Mouse (Mus musculus) cerebellum, adult 9-10 months (tissue): ENCODE measurements around the gene Ostf1.

Source experiments
- DNase-seq: peaks from one replicate; pipeline ENCODE4 v3.0.0; 2022

The Ostf1 gene

DNA sequence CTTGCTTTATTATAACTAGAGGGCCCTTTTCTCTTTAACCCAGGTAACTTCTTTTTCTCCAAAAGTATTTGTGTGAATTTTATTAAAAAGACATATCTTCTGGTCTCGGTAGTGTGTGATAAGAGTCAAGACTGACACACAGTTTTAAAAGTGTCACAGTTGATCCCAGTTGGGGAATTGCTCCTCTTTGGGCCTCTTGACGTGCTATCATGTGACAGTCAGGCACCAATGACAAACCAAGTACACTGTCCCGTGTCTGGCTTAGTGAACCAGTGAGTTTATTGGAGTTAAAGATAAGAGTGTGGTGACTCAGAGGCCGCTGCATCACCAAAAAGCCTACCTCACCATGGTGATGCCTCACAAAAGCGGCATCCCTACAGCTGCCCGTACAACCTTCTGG lies 12.5 kb upstream of the Ostf1 start:
- DNase-seq, result no peak

DNA sequence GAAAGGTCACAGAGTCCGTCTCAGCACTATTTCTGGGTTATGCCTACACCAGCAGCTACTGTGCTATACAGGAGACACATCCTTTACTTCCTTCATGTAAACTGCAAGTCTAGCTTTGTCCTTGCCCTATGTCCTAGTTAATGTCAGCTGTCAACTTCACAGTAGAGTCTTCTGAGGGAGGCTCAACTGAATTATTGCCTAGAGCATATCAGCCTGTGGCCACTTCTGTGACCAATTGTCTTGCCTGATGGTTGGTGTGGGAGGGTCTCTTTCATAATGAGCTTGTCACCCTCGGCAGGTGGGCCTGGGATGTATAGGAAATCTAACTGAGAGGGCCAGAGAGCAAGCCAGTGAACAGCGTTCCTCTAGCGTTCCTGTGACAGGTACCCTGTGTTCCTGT lies 11.8 kb upstream of the Ostf1 start:
- DNase-seq, result no peak

GRCm38 (mm10) chr19:18641001-18641400 lies 9.4 kb upstream of the Ostf1 start:
- DNase-seq, result no peak

DNA sequence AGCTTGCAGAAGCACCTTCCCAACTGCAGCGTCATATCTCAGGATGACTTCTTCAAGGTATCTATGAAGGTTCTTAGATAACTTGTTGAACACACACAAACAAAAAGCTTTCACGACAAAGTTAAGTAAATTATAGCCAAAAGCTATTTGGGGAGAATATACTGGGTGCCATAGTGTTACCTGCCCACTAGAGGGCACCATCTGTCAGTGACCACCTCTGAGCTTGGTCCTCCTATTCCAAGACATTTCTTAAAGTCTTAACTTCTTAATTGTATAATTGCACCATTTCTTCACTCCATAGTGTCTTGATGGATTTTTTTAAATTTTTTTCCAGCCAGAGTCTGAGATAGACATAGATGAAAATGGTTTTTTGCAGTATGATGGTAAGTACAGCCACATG lies 7.9 kb upstream of the Ostf1 start:
- no peak for DNase-seq

GRCm38 (mm10) chr19:18638949-18639348 lies 7.3 kb upstream of the Ostf1 start:
- no peak for DNase-seq

DNA sequence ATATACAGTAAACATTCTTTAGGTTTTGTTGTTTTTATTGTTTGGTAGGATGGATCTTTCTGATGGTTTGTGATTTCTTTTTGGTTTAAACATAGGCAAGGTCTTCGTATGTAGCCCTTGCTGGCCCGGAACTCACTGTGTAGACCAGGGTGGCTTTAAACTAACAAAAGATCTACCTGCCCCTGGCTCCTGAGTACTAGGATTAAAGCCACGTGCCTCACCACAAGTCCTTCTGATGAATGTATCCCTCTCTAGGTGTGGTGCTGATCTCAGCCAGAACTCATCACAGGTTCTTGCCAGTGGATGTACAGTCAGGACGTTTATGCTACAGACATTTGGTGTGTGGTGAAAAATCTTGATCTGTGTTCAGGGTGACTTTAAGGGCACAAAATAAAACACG lies 6.3 kb upstream of the Ostf1 start:
- DNase-seq, result no peak

DNA sequence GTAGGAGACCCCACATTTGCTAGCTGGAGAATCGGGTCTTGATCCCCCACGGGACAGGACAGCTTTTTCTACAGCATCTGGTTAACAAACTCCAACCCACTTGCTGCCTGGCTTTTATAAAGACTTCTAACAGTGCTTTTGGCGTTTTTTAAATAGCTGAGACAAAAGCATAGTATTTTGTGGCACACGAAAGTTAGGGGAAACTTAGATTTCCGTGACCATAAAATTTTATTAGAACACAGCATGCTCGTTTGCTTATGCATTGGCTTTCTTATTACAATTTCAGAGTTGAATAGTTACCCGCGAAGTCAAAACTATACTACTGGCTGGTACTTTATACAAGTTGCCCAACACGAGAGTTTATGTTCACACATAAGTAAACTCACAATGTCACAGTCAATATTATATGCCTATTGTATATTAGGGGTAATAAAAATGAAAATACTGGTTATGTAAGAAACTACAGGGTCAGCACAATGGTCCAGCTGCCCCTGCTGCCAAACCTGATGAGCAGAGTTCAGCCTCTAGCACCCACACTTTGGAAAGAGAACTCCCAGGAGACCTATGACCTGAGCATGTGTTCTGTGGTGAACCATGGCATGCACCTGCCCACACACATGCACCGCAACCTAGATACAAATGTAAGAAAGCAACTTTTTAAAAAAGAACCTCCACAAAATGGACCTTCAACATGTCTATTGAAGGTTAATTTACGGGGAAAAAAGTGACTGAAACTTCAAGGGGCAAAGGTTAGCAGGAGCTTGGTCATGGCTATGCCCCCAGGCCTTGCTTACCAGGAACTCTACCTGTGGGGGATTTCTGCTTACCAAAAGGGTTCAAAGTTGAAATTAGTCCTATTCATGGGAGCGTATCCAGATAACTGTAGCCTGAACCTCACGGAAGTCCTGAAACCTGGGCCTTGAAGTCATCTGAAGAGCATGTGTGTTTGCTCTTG lies 885 bp upstream of the Ostf1 start:
- DNase-seq, result no peak

- no peak for DNase-seq
These were observed 421 bp downstream of the Ostf1 start for GRCm38 (mm10) chr19:18631161-18631643.

- DNase-seq, result no peak
These were observed 1.2 kb downstream of the Ostf1 start for GRCm38 (mm10) chr19:18630221-18631119.

- DNase-seq, result no peak
These were observed 2.0 kb downstream of the Ostf1 start for GRCm38 (mm10) chr19:18629589-18629988.

DNA sequence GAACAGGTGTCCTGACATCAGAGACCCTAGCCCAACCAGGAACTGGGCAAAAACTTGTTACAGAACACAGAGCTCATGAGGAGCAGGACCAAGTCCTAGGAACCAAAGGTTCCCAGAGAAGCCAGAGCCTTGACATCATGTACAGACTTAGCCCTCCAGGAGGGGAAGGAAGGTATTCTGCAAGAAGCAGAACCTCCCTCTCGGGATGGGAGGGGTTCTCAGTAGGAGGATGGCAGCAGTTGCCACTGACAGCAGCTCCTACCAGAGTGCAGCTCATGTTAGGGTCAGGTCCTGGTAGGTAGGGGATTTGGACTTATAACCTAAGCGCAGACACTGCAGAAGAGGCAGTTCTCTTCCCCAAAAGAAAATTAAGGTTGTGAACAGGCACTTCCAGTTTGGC lies 7.7 kb downstream of the Ostf1 start:
- no peak for DNase-seq

DNA sequence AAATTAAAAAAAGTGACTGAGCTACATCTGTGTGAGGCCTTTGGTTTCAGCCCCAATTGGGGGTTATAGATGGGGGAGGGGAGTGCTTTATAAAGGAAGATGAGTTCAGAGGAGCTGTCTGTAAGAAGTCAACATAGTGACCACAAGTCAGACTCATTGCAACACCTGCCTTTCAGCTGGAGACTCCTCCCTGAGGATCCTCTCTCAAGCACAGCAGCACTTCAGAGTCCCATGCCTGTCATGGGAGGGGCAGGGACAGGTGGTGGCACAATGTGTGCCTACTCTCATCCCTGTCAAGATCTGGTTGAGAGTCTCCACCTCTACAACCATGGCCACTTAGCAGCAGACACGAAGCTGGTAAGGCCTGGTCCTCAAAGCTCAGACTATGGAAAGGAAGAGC lies 11.9 kb downstream of the Ostf1 start:
- no peak for DNase-seq

- DNase-seq, result no peak
These were observed 12.6 kb downstream of the Ostf1 start for GRCm38 (mm10) chr19:18619060-18619459.

- no peak for DNase-seq
These were observed 14.1 kb downstream of the Ostf1 start for GRCm38 (mm10) chr19:18617504-18617903.

DNA sequence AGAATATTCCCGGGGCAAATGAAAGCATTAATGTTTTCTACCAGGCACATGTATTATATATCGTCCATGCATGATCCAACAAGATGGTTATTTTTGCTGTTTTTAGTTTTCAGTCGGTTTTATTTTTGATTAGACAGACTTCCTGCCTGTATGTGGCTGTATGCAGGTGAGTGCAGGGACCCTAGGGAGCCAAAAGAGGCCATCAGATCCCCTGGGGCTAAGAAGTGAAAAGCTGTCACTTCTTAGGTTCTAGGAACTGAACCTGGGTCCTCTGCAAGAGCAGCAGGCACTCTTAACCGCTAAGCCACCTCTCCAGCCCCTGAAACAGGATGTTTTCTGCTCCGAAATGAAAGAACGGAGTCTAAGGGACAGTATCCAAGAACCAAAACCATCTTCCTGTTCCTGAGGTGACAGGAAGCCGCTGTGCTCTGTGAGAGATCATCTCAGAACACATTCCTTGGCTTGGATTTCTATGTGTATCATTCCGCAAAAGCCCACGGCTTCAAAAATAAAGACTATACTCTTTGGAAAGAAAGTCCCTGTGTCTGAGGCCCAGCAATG lies 15.9 kb downstream of the Ostf1 start:
- no peak for DNase-seq

DNA sequence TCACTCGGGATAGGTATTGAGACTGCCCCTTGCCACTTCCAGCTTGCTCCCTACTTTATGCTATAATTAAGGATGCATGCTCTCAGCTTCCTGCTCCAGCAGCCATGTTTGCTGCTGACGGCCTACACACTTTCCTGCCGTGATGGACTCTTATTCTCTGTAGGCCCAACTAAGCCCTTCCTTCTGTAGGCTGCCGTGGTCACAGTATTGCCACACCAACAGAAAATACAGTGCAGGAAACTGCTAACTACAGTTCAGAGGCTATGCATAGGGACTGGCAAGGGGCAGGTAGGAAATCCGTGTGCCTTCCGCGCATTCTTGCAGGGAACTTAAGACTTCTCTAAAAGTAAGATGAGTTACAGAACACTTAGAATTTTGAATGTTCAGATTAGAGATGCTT lies 17.3 kb downstream of the Ostf1 start:
- DNase-seq, result no peak

GRCm38 (mm10) chr19:18608975-18609374 lies 22.6 kb downstream of the Ostf1 start:
- DNase-seq, result no peak

DNA sequence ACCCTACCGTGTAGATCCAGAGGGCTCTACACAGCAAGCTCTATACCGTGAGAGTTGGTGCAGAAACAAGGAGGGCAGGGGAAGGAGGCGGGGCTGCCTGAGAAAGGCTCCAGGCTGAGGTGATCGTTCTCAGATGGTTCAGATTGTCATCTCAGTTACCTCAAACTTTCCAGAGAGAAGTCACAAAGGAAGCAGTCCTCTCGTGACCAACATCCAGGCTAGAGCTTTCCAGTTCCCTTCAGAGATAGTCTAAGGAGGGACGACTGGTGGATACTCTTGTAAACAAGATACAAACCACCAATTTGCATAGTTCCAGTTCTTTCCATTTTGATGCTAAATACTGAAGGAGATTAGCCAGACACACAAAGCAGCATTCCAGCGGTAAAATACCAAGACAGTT lies 23.7 kb downstream of the Ostf1 start:
- no peak for DNase-seq

GRCm38 (mm10) chr19:18603011-18603410 lies 28.6 kb downstream of the Ostf1 start:
- DNase-seq, result no peak

DNA sequence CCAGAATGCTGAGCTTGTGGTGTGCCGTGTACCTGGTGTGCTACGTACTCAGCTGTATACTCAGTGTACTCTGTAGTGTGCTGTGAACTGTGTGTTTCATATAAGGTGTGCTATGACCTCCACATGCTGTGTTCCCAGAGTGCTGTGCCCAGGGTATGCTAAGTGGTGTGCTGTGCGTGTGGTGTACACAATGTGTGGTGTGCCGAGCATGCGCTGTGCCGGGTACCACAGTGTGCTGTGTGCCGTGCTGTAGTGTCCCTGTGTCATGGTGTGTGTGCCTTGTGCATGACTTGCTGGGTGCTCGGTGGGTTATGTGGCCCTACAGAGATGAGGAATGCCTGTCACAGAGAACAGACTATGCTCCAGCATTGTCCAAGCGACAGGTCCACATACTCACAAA lies 31.0 kb downstream of the Ostf1 start:
- no peak for DNase-seq

- no peak for DNase-seq
These were observed 32.0 kb downstream of the Ostf1 start for GRCm38 (mm10) chr19:18599650-18600049.

- no peak for DNase-seq
These were observed 32.6 kb downstream of the Ostf1 start for GRCm38 (mm10) chr19:18599051-18599450.

- no peak for DNase-seq
These were observed 33.2 kb downstream of the Ostf1 start for GRCm38 (mm10) chr19:18598265-18598926.
